Mouse (Mus musculus) brown adipose tissue, adult 24 weeks (tissue): ENCODE results near the gene Angptl7. TPM values are rescaled to one million over a fixed set of nuclear protein-coding genes. Genes with fewer than 3 reads are reported as not detected.
A peak's percentile ranks its signal among the peaks of the same experiment; 100 is the strongest.

ENCODE experiments used
- H3K27ac ChIP-seq: fragments of 200-500 bp; replicated peaks from 2 replicates; pipeline ENCODE4 v1.5.1; 2012; ENCODE audit warnings: low read depth, mild to moderate bottlenecking, low read length
- H3K4me1 ChIP-seq: fragments of 200-500 bp; 2 replicates; pipeline ENCODE4 v1.6.1; 2012; ENCODE audit warnings: low read length, mixed read lengths; ENCODE audit not compliant: control insufficient read depth, insufficient read depth, insufficient read length
- H3K4me3 ChIP-seq: fragments of 200-500 bp; 2 replicates; pipeline ENCODE4 v1.5.1; 2012; ENCODE audit warnings: low read depth, mild to moderate bottlenecking, low read length, moderate library complexity; ENCODE audit not compliant: insufficient read depth
- polyA plus RNA-seq: library from polyadenylated mRNA; stranded (reverse); fragments of >200 nt; gene quantifications from 2 replicates; pipeline ENCODE4 v1.2.4, GENCODE M21; 2012; ENCODE audit not compliant: missing spikeins, insufficient read depth, insufficient read length

Gene Angptl7
- polyA plus RNA-seq: not detected in 2 replicates

GRCm38 (mm10) chr4:148500410-148500867 lies at the start of gene Angptl7:
TSS of gene Angptl7 (minus strand) at chr4:148500460.
- no peak within 1 kb of the TSS for H3K27ac ChIP-seq
- no peak within 1 kb of the TSS for H3K4me3 ChIP-seq

GRCm38 (mm10) chr4:148549106-148549505 lies 48.8 kb upstream of the Angptl7 start:
- no peak overlapping the region for H3K4me3 ChIP-seq
- H3K27ac ChIP-seq: no peak overlapping the region
- no peaks in the 10 kb centered on the region; the same call in 1 of the 2 replicates for H3K4me1 ChIP-seq

More at GRCm38 (mm10) chr4:148500410-148500867, at the start of gene Angptl7:
- 0 out of 2 replicates have a peak, but pooled peaks cover 2% of the 10 kb centered on the region for H3K4me1 ChIP-seq

GRCm38 (mm10) chr4:148535876-148536275 lies 35.6 kb upstream of the Angptl7 start:
- Histone ChIP-seq H3K4me3 (no peak overlapping the region), H3K27ac (no peak overlapping the region), H3K4me1 (peaks cover 7% of the 10 kb centered on the region; the same call in 1 of the 2 replicates)

- H3K4me3 ChIP-seq: no peak overlapping the region
- peaks cover 11% of the 10 kb centered on the region; the same call in 1 of the 2 replicates for H3K4me1 ChIP-seq
- H3K27ac ChIP-seq: no peak overlapping the region
These were observed 33.5 kb upstream of the Angptl7 start for GRCm38 (mm10) chr4:148533613-148534328.

- peaks cover 11% of the 10 kb centered on the region; the same call in 1 of the 2 replicates for H3K4me1 ChIP-seq
- H3K27ac ChIP-seq: 0 out of 2 replicates have a peak overlapping the region, but pooled peaks have one; percentile 48
- H3K4me3 ChIP-seq: no peak overlapping the region
These were observed 32.3 kb upstream of the Angptl7 start for GRCm38 (mm10) chr4:148532516-148532915.

GRCm38 (mm10) chr4:148531341-148531740 lies 31.1 kb upstream of the Angptl7 start:
- H3K27ac ChIP-seq: peak overlapping the region; percentile 65
- H3K4me3 ChIP-seq: no peak overlapping the region

GRCm38 (mm10) chr4:148530778-148531177 lies 30.5 kb upstream of the Angptl7 start:
- Histone ChIP-seq H3K4me1 (peaks cover 11% of the 10 kb centered on the region; the same call in 1 of the 2 replicates), H3K4me3 (no peak overlapping the region), H3K27ac (peak overlapping the region; percentile 65)

More at GRCm38 (mm10) chr4:148531341-148531740, 31.1 kb upstream of the Angptl7 start:
- H3K4me1 ChIP-seq: peaks cover 11% of the 10 kb centered on the region; the same call in 1 of the 2 replicates

- Histone ChIP-seq H3K27ac (peak overlapping the region; percentile 65), H3K4me3 (no peak overlapping the region)
These were observed 30.1 kb upstream of the Angptl7 start for GRCm38 (mm10) chr4:148530351-148530750.

GRCm38 (mm10) chr4:148527158-148527910 lies 27.1 kb upstream of the Angptl7 start:
- Histone ChIP-seq H3K27ac (no peak overlapping the region), H3K4me1 (peaks cover 11% of the 10 kb centered on the region; the same call in 1 of the 2 replicates), H3K4me3 (no peak overlapping the region)

More at GRCm38 (mm10) chr4:148530351-148530750, 30.1 kb upstream of the Angptl7 start:
- peaks cover 11% of the 10 kb centered on the region; the same call in 1 of the 2 replicates for H3K4me1 ChIP-seq

GRCm38 (mm10) chr4:148523538-148523937 lies 23.3 kb upstream of the Angptl7 start:
- Histone ChIP-seq H3K4me1 (no peaks in the 10 kb centered on the region), H3K27ac (no peak overlapping the region), H3K4me3 (no peak overlapping the region)

- Histone ChIP-seq H3K4me3 (no peak overlapping the region), H3K27ac (no peak overlapping the region), H3K4me1 (no peaks in the 10 kb centered on the region)
These were observed 18.1 kb upstream of the Angptl7 start for GRCm38 (mm10) chr4:148518235-148518795.

GRCm38 (mm10) chr4:148517809-148518208 lies 17.5 kb upstream of the Angptl7 start:
- Histone ChIP-seq H3K27ac (no peak overlapping the region; the same call in 1 of the 2 replicates), H3K4me1 (no peaks in the 10 kb centered on the region), H3K4me3 (no peak overlapping the region)

GRCm38 (mm10) chr4:148515313-148515712 lies 15.1 kb upstream of the Angptl7 start:
- H3K4me3 ChIP-seq: no peak overlapping the region
- no peak overlapping the region for H3K27ac ChIP-seq

GRCm38 (mm10) chr4:148513021-148513559 lies 12.8 kb upstream of the Angptl7 start:
- Histone ChIP-seq H3K27ac (no peak overlapping the region), H3K4me1 (peaks cover 4% of the 10 kb centered on the region; the same call in 1 of the 2 replicates), H3K4me3 (no peak overlapping the region)

More at GRCm38 (mm10) chr4:148515313-148515712, 15.1 kb upstream of the Angptl7 start:
- H3K4me1 ChIP-seq: peaks cover 4% of the 10 kb centered on the region; the same call in 1 of the 2 replicates
